Comparison of ENCODE assay signal across 14 mouse cellular contexts in the genomic region with DNA sequence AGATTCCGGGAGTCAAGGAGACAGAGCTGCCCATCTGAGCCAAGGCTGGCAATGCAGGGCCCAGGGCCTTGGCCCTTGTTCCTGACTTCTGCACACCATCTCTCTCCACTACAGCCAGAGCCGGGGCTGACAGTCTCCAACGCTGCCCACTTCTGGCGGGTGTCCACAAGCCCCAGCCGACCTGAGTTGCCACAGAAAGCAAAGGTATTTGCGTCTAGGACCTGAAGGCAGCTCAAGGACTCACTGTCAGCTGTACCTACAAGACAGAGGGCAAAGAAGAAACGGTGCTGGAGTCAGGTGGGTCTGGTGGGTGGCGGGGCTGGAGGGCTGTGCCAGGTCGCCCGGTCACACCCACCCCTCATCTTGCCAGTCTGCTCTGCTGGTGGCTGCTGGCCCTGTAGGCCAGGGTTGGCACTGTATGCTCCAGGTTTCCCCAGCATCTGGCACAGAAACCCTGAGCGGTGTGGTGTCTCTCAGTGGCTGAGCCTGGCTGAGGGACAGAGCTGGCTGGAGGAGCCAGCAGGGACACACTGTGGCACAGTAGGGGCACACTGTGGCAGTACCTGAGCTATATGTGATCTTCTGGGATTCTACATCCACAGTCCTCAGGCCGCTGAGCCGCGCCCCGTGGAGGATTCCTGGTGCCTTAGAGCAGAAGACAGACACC. TPM values are rescaled to one million over a fixed set of nuclear protein-coding genes. Genes with fewer than 3 reads are reported as not detected.
DNase-seq lines count a peak whose midpoint lies in the region; ATAC-seq and TF ChIP-seq lines count a peak whose summit lies in the region.
"Had no signal": no experiment of that assay in that cellular context is flagged by ENCODE, and none has a peak within 500 bp of the region (broad histone marks: within the 10 kb centered on the region; RNA-seq: fewer than 3 reads in every experiment).

No protein-coding gene starts in this region.

- no peaks in the 10 kb centered on the region for H3K9me3 ChIP-seq in forebrain, embryonic 14.5 days (replicated peaks; ENCODE audit: control insufficient read depth, low read length)
- no peaks in the 10 kb centered on the region for H3K9me3 ChIP-seq in forebrain, embryonic 12.5 days
- H3K9me3 ChIP-seq in hindbrain, postnatal 0 days (ENCODE audit: low read length), result no peaks in the 10 kb centered on the region
- H3K9me3 ChIP-seq in hindbrain, embryonic 11.5 days (ENCODE audit: control insufficient read depth, low read length), result no peaks in the 10 kb centered on the region
- no peaks in the 10 kb centered on the region for H3K9me3 ChIP-seq in E14TG2a.4 (ENCODE audit: low read length)
- H3K9me3 ChIP-seq: midbrain, embryonic 13.5 days; stomach, embryonic 15.5 days had no signal

- no peak overlapping the region for H3K4me2 ChIP-seq in forebrain, embryonic 14.5 days (ENCODE audit: low read length)
- no peak overlapping the region for H3K4me2 ChIP-seq in forebrain, embryonic 12.5 days
- H3K4me2 ChIP-seq in hindbrain, postnatal 0 days (ENCODE audit: low read depth, low read length), result no peak overlapping the region
- H3K4me2 ChIP-seq in hindbrain, embryonic 11.5 days (replicated peaks; ENCODE audit: low read depth, low read length), result no peak overlapping the region
- H3K4me2 ChIP-seq: midbrain, embryonic 13.5 days; stomach, embryonic 15.5 days had no signal

- no peak for DNase-seq in forebrain, embryonic 14.5 days (ENCODE audit: low spot score)
- no peak for DNase-seq in hindbrain, postnatal 0 days (ENCODE audit: low spot score)
- DNase-seq in hindbrain, embryonic 11.5 days (ENCODE audit: low spot score), result no peak
- peak; percentile 61 to 63 for DNase-seq in cerebellum, adult 18-20 months
- DNase-seq in right cerebral cortex, postnatal 25 days, result no peak
- DNase-seq: embryo, embryonic 11 days; gastrocnemius, postnatal 36 days; lung, postnatal 14 days; right cerebral cortex, postnatal 14 days had no signal

- no peak for ATAC-seq in forebrain, embryonic 14.5 days
- ATAC-seq in forebrain, embryonic 12.5 days (ENCODE audit: low FRiP score), result no peak
- ATAC-seq in hindbrain, postnatal 0 days, result no peak
- no peak for ATAC-seq in hindbrain, embryonic 11.5 days (ENCODE audit: low FRiP score)
- ATAC-seq in activated CD4-positive, CD25-positive, alpha-beta regulatory T cell, adult 4 months, result no peak
- ATAC-seq: midbrain, embryonic 13.5 days had no signal

- H3K9ac ChIP-seq in forebrain, embryonic 14.5 days (ENCODE audit: low read length), result no peak overlapping the region
- no peak overlapping the region for H3K9ac ChIP-seq in forebrain, embryonic 12.5 days
- H3K9ac ChIP-seq in hindbrain, postnatal 0 days (replicated peaks; ENCODE audit: low read length), result no peak overlapping the region
- H3K9ac ChIP-seq in hindbrain, embryonic 11.5 days (ENCODE audit: low read depth, low read length), result no peak overlapping the region
- H3K9ac ChIP-seq: midbrain, embryonic 13.5 days; stomach, embryonic 15.5 days had no signal

- peaks cover 6% of the 10 kb centered on the region; the same call in 1 of the 2 replicates for H3K4me1 ChIP-seq in forebrain, embryonic 14.5 days (ENCODE audit: control insufficient read depth, insufficient read depth, low read length)
- peaks cover 12% of the 10 kb centered on the region for H3K4me1 ChIP-seq in forebrain, embryonic 12.5 days
- H3K4me1 ChIP-seq in hindbrain, postnatal 0 days (ENCODE audit: insufficient read depth, low read length), result no peaks in the 10 kb centered on the region
- peaks cover 3% of the 10 kb centered on the region for H3K4me1 ChIP-seq in hindbrain, embryonic 11.5 days (replicated peaks; ENCODE audit: control insufficient read depth, insufficient read depth, low read length)
- H3K4me1 ChIP-seq in E14TG2a.4 (replicated peaks; ENCODE audit: low read depth, low read length), result peaks cover 69% of the 10 kb centered on the region

- TF ChIP-seq CTCF in hindbrain, postnatal 0 days (IDR thresholded peaks at IDR 0.05; ENCODE audit: low read depth), result no peak
- TF ChIP-seq CTCF in E14TG2a.4 (conservative IDR thresholded peaks at IDR 0.05; ENCODE audit: low read length), result no peak

- peaks cover 71% of the 10 kb centered on the region for H3K36me3 ChIP-seq in forebrain, embryonic 14.5 days (ENCODE audit: control insufficient read depth, insufficient read depth, low read length)
- peaks cover 82% of the 10 kb centered on the region for H3K36me3 ChIP-seq in forebrain, embryonic 12.5 days (replicated peaks)
- peaks cover 25% of the 10 kb centered on the region for H3K36me3 ChIP-seq in hindbrain, postnatal 0 days (ENCODE audit: insufficient read depth, low read length)
- H3K36me3 ChIP-seq in hindbrain, embryonic 11.5 days (ENCODE audit: control insufficient read depth, insufficient read depth, low read length), result 0 out of 2 replicates have a peak, but pooled peaks cover 14% of the 10 kb centered on the region
- H3K36me3 ChIP-seq in E14TG2a.4 (ENCODE audit: insufficient read depth, low read length), result peaks cover 77% of the 10 kb centered on the region

- no peaks in the 10 kb centered on the region for H3K27me3 ChIP-seq in forebrain, embryonic 14.5 days (replicated peaks; ENCODE audit: control insufficient read depth, insufficient read depth, low read length)
- no peaks in the 10 kb centered on the region for H3K27me3 ChIP-seq in forebrain, embryonic 12.5 days
- H3K27me3 ChIP-seq in hindbrain, postnatal 0 days (ENCODE audit: insufficient read depth, low read length), result no peaks in the 10 kb centered on the region
- no peaks in the 10 kb centered on the region for H3K27me3 ChIP-seq in hindbrain, embryonic 11.5 days (ENCODE audit: control insufficient read depth, insufficient read depth, low read length)
- H3K27me3 ChIP-seq in E14TG2a.4 (ENCODE audit: insufficient read depth, low read length), result no peaks in the 10 kb centered on the region
- H3K27me3 ChIP-seq: midbrain, embryonic 13.5 days; stomach, embryonic 15.5 days had no signal

- H3K27ac ChIP-seq in forebrain, embryonic 14.5 days (ENCODE audit: low read depth, low read length), result peak overlapping the region; percentile 58; the same call in 1 of the 2 replicates
- no peak overlapping the region for H3K27ac ChIP-seq in forebrain, embryonic 12.5 days
- H3K27ac ChIP-seq in hindbrain, postnatal 0 days, result peak overlapping the region; percentile 21; the same call in 1 of the 2 replicates
- H3K27ac ChIP-seq in hindbrain, embryonic 11.5 days (ENCODE audit: low read depth, low read length), result no peak overlapping the region
- H3K27ac ChIP-seq: midbrain, embryonic 13.5 days had no signal

- no peak overlapping the region for H3K4me3 ChIP-seq in forebrain, embryonic 14.5 days (ENCODE audit: low read depth, low read length)
- H3K4me3 ChIP-seq in forebrain, embryonic 12.5 days (replicated peaks), result no peak overlapping the region
- H3K4me3 ChIP-seq in hindbrain, postnatal 0 days (ENCODE audit: low read length), result no peak overlapping the region
- no peak overlapping the region for H3K4me3 ChIP-seq in hindbrain, embryonic 11.5 days (ENCODE audit: low read depth, low read length)
- H3K4me3 ChIP-seq in E14TG2a.4 (replicated peaks; ENCODE audit: low read length), result peak overlapping the region; percentile 60
- H3K4me3 ChIP-seq: midbrain, embryonic 13.5 days; stomach, embryonic 15.5 days had no signal

- 91% methylated on average over 15 of the region's 15 CpGs for WGBS in forebrain, embryonic 14.5 days
- 93% methylated on average over 15 of the region's 15 CpGs for WGBS in forebrain, embryonic 12.5 days
- WGBS in hindbrain, postnatal 0 days, result 85% methylated on average over 15 of the region's 15 CpGs
- WGBS in hindbrain, embryonic 11.5 days, result 95% methylated on average over 15 of the region's 15 CpGs

RNA-seq across cellular contexts. Expression of a gene that starts 7.8 kb away (rescaled TPM):
- polyA plus RNA-seq in forebrain, embryonic 14.5 days (2014; fragmentation: Nextera tagmentation; extraction: Ambion mirVana), result 36.3 and 38.1 TPM in 2 replicates
- 40.6 and 46.5 TPM in 2 replicates for polyA plus RNA-seq in forebrain, embryonic 12.5 days (2016; fragmentation: Nextera tagmentation; extraction: Ambion mirVana)
- 20.3 and 23.9 TPM in 2 replicates for total RNA-seq in hindbrain, postnatal 0 days (2014; rRNA removed)
- polyA plus RNA-seq in hindbrain, postnatal 0 days (2015; fragmentation: Nextera tagmentation; extraction: Ambion mirVana), result 29.2 and 35.7 TPM in 2 replicates
- 38.3 and 41.4 TPM in 2 replicates for polyA plus RNA-seq in hindbrain, embryonic 11.5 days (2014; fragmentation: Nextera tagmentation; extraction: Ambion mirVana)
- polyA plus RNA-seq in activated CD4-positive, CD25-positive, alpha-beta regulatory T cell, adult 4 months (2017; shearing (Covaris generic)), result 10 to 100 TPM; 22.5 to 27.1 TPM

RNA-seq across cellular contexts. Expression of a gene that starts 11.7 kb away (rescaled TPM):
- 3.8 and 7.9 TPM in 2 replicates for polyA plus RNA-seq in forebrain, embryonic 14.5 days (2014; fragmentation: Nextera tagmentation; extraction: Ambion mirVana)
- polyA plus RNA-seq in forebrain, embryonic 12.5 days (2016; fragmentation: Nextera tagmentation; extraction: Ambion mirVana), result 7.8 and 8.6 TPM in 2 replicates
- 6.5 and 13.4 TPM in 2 replicates for total RNA-seq in hindbrain, postnatal 0 days (2014; rRNA removed)
- 10.6 and 12.9 TPM in 2 replicates for polyA plus RNA-seq in hindbrain, postnatal 0 days (2015; fragmentation: Nextera tagmentation; extraction: Ambion mirVana)
- 6.7 and 7.0 TPM in 2 replicates for polyA plus RNA-seq in hindbrain, embryonic 11.5 days (2014; fragmentation: Nextera tagmentation; extraction: Ambion mirVana)
- 10 to 100 TPM; 58.7 to 67.5 TPM for polyA plus RNA-seq in activated CD4-positive, CD25-positive, alpha-beta regulatory T cell, adult 4 months (2017; shearing (Covaris generic))

RNA-seq across cellular contexts. Expression of a gene that starts 32.5 kb away (rescaled TPM):
- 5.6 and 5.7 TPM in 2 replicates for polyA plus RNA-seq in forebrain, embryonic 14.5 days (2014; fragmentation: Nextera tagmentation; extraction: Ambion mirVana)
- 3.7 and 4.5 TPM in 2 replicates for polyA plus RNA-seq in forebrain, embryonic 12.5 days (2016; fragmentation: Nextera tagmentation; extraction: Ambion mirVana)
- 19.9 and 22.2 TPM in 2 replicates for total RNA-seq in hindbrain, postnatal 0 days (2014; rRNA removed)
- 2.2 and 2.5 TPM in 2 replicates for polyA plus RNA-seq in hindbrain, postnatal 0 days (2015; fragmentation: Nextera tagmentation; extraction: Ambion mirVana)
- polyA plus RNA-seq in hindbrain, embryonic 11.5 days (2014; fragmentation: Nextera tagmentation; extraction: Ambion mirVana), result 4.5 and 4.8 TPM in 2 replicates
- 1 to 10 TPM; 3.0 to 3.3 TPM for polyA plus RNA-seq in activated CD4-positive, CD25-positive, alpha-beta regulatory T cell, adult 4 months (2017; shearing (Covaris generic))

RNA-seq across cellular contexts. Expression of a gene that starts 54.4 kb away (rescaled TPM):
- 149 and 164 TPM in 2 replicates for polyA plus RNA-seq in forebrain, embryonic 14.5 days (2014; fragmentation: Nextera tagmentation; extraction: Ambion mirVana)
- polyA plus RNA-seq in forebrain, embryonic 12.5 days (2016; fragmentation: Nextera tagmentation; extraction: Ambion mirVana), result 169 and 179 TPM in 2 replicates
- total RNA-seq in hindbrain, postnatal 0 days (2014; rRNA removed), result 46.6 and 48.1 TPM in 2 replicates
- 140 and 144 TPM in 2 replicates for polyA plus RNA-seq in hindbrain, postnatal 0 days (2015; fragmentation: Nextera tagmentation; extraction: Ambion mirVana)
- 212 and 221 TPM in 2 replicates for polyA plus RNA-seq in hindbrain, embryonic 11.5 days (2014; fragmentation: Nextera tagmentation; extraction: Ambion mirVana)
- polyA plus RNA-seq in activated CD4-positive, CD25-positive, alpha-beta regulatory T cell, adult 4 months (2017; shearing (Covaris generic)), result 100 to 1,000 TPM; 243 to 262 TPM

Comparison
In these comparisons a context has a peak if more than half of its experiments do, and no peak if none do; other contexts are left out.
1. H3K27ac ChIP-seq: peak in forebrain, embryonic 14.5 days (single experiment) and hindbrain, postnatal 0 days (single experiment); none in forebrain, embryonic 12.5 days (single experiment) and hindbrain, embryonic 11.5 days (single experiment).
2. DNase-seq: peak in cerebellum, adult 18-20 months (2 of 2); none in forebrain, embryonic 14.5 days (single experiment), hindbrain, postnatal 0 days (single experiment), hindbrain, embryonic 11.5 days (single experiment) and right cerebral cortex, postnatal 25 days (single experiment).